Mouse (Mus musculus): ENCODE results near the gene Ccr1. TPM values are rescaled to one million over a fixed set of nuclear protein-coding genes. Genes with fewer than 3 reads are reported as not detected.

The Ccr1 gene
- 1.3 and 1.8 TPM in 2 replicates for polyA plus RNA-seq (2012; rRNA removed)

GRCm38 (mm10) chr9:123968290-123968912 is at the start of gene Ccr1:
TSS of gene Ccr1 (minus strand) at chr9:123968692.
- Histone ChIP-seq H3K36me3 (ENCODE audit: control insufficient read depth, insufficient read depth, low read length) (no peaks in the 10 kb centered on the region), H3K4me3 (ENCODE audit: control insufficient read depth, insufficient read depth, low read length) (no peak within 1 kb of the TSS), H3K4me1 (replicated peaks; ENCODE audit: control insufficient read depth, insufficient read depth, low read length) (no peaks in the 10 kb centered on the region), H3K27ac (ENCODE audit: control insufficient read depth, insufficient read depth, low read length) (no peak within 1 kb of the TSS), H3K27me3 (ENCODE audit: control insufficient read depth, insufficient read depth, low read length) (no peaks in the 10 kb centered on the region)
- DNase-seq: no peak
- TF ChIP-seq POLR2A (IDR thresholded peaks at IDR 0.05; ENCODE audit: control insufficient read depth, extremely low read depth, insufficient read depth, low read length, poor library complexity) (no peak), CTCF (IDR thresholded peaks at IDR 0.05; ENCODE audit: borderline replicate concordance, control insufficient read depth, extremely low read depth, insufficient read depth, low read length, poor library complexity) (no peak)
- 71% methylated on average over 1 of the region's 1 CpGs for WGBS

DNA sequence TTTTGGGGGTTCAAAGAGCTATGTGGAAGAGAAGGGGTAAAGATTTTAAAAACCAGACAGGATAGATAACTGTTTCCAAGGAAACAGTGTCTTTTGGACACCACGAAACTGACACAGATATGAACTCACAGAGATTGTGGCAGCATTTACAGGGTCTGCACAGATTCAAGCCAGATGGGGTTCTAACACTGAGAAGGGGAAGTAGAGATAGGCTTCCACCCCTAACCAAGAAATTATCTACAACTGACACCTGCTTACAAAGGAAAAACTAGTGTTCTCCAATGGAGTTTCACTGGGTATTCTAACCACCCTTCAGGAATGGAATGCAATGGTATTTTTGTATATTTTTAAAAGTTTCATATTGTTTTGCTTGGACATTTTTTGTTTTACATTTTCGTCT is 47.6 kb upstream of the Ccr1 start:
- DNase-seq: no peak
- no peak for TF ChIP-seq CTCF (IDR thresholded peaks at IDR 0.05; ENCODE audit: borderline replicate concordance, control insufficient read depth, extremely low read depth, insufficient read depth, low read length, poor library complexity)
- no peak for TF ChIP-seq POLR2A (IDR thresholded peaks at IDR 0.05; ENCODE audit: control insufficient read depth, extremely low read depth, insufficient read depth, low read length, poor library complexity)
- WGBS: 43% methylated on average over 2 of the region's 2 CpGs

DNA sequence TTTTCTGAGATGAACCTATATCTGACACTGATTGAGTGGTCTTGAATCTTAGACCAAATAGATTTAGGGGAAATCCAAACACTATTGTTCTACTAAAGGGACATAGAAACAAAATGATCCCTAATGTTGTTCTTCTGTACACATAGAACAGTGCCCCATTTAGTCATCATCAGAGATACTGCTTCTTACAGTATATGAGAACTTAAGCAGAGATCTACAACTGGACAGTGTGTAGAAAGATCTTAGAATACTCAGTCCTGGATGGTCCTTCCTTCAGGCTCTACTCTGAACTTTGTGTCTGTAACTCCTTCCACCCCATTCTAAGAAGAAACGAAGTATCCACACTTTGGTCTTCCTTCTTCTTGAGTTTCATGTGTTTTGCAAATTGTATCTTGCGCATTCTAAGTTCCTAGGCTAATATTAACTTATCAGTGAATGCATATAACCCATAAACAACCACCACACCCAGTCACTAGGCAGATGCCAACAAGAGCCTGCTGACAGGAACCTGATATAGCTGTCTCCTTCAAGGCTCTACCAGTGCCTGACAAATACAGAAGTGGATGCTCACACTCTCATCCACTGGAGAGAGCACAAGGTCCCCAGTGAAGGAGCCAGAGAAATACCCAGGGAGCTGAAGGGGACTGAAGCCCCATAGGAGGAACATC is 46.6 kb upstream of the Ccr1 start:
- Histone ChIP-seq H3K4me3 (ENCODE audit: control insufficient read depth, insufficient read depth, low read length) (no peak overlapping the region), H3K4me1 (replicated peaks; ENCODE audit: control insufficient read depth, insufficient read depth, low read length) (no peaks in the 10 kb centered on the region), H3K36me3 (ENCODE audit: control insufficient read depth, insufficient read depth, low read length) (no peaks in the 10 kb centered on the region), H3K27me3 (ENCODE audit: control insufficient read depth, insufficient read depth, low read length) (no peaks in the 10 kb centered on the region), H3K27ac (ENCODE audit: control insufficient read depth, insufficient read depth, low read length) (no peak overlapping the region)
- TF ChIP-seq POLR2A (IDR thresholded peaks at IDR 0.05; ENCODE audit: control insufficient read depth, extremely low read depth, insufficient read depth, low read length, poor library complexity) (no peak), CTCF (IDR thresholded peaks at IDR 0.05; ENCODE audit: borderline replicate concordance, control insufficient read depth, extremely low read depth, insufficient read depth, low read length, poor library complexity) (no peak)
- no peak for DNase-seq
- WGBS: 91% methylated on average over 2 of the region's 2 CpGs

More for the DNA sequence above, 47.6 kb upstream of the Ccr1 start:
- H3K27ac ChIP-seq (ENCODE audit: control insufficient read depth, insufficient read depth, low read length): no peak overlapping the region
- H3K4me1 ChIP-seq (replicated peaks; ENCODE audit: control insufficient read depth, insufficient read depth, low read length): no peaks in the 10 kb centered on the region
- no peaks in the 10 kb centered on the region for H3K36me3 ChIP-seq (ENCODE audit: control insufficient read depth, insufficient read depth, low read length)
- no peak overlapping the region for H3K4me3 ChIP-seq (ENCODE audit: control insufficient read depth, insufficient read depth, low read length)
- no peaks in the 10 kb centered on the region for H3K27me3 ChIP-seq (ENCODE audit: control insufficient read depth, insufficient read depth, low read length)

GRCm38 (mm10) chr9:124013270-124013669 is 44.8 kb upstream of the Ccr1 start:
- no peak overlapping the region for H3K27ac ChIP-seq (ENCODE audit: control insufficient read depth, insufficient read depth, low read length)
- no peak overlapping the region for H3K4me3 ChIP-seq (ENCODE audit: control insufficient read depth, insufficient read depth, low read length)
- no peaks in the 10 kb centered on the region for H3K4me1 ChIP-seq (replicated peaks; ENCODE audit: control insufficient read depth, insufficient read depth, low read length)
- DNase-seq: no peak
- H3K27me3 ChIP-seq (ENCODE audit: control insufficient read depth, insufficient read depth, low read length): no peaks in the 10 kb centered on the region
- H3K36me3 ChIP-seq (ENCODE audit: control insufficient read depth, insufficient read depth, low read length): no peaks in the 10 kb centered on the region
- WGBS: 72% methylated on average over 3 of the region's 3 CpGs
- no peak for TF ChIP-seq POLR2A (IDR thresholded peaks at IDR 0.05; ENCODE audit: control insufficient read depth, extremely low read depth, insufficient read depth, low read length, poor library complexity)
- TF ChIP-seq CTCF (IDR thresholded peaks at IDR 0.05; ENCODE audit: borderline replicate concordance, control insufficient read depth, extremely low read depth, insufficient read depth, low read length, poor library complexity): no peak

DNA sequence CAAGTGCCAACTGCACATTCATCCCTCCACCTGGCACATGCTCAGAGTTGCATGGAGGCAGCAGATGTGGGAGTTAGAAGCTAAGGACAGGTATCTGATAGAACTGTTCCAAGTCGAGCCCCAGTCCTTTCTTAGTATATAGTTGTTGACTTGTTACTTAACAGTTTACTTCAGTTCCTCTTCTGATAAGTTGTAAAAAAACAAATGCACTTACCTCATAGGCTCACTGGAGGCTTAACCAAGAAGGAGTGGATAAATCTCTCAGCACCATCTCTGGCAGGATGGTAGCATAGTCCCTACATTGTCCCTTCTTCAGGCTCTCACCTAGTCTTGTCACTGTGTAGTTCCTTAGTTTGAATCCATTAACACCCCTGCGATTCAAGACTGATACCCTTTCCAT is 44.2 kb upstream of the Ccr1 start:
- no peak overlapping the region for H3K27ac ChIP-seq (ENCODE audit: control insufficient read depth, insufficient read depth, low read length)
- no peak overlapping the region for H3K4me3 ChIP-seq (ENCODE audit: control insufficient read depth, insufficient read depth, low read length)
- H3K4me1 ChIP-seq (replicated peaks; ENCODE audit: control insufficient read depth, insufficient read depth, low read length): no peaks in the 10 kb centered on the region
- no peak for DNase-seq
- TF ChIP-seq POLR2A (IDR thresholded peaks at IDR 0.05; ENCODE audit: control insufficient read depth, extremely low read depth, insufficient read depth, low read length, poor library complexity): no peak
- TF ChIP-seq CTCF (IDR thresholded peaks at IDR 0.05; ENCODE audit: borderline replicate concordance, control insufficient read depth, extremely low read depth, insufficient read depth, low read length, poor library complexity): no peak
- H3K27me3 ChIP-seq (ENCODE audit: control insufficient read depth, insufficient read depth, low read length): no peaks in the 10 kb centered on the region
- H3K36me3 ChIP-seq (ENCODE audit: control insufficient read depth, insufficient read depth, low read length): no peaks in the 10 kb centered on the region
- 75% methylated on average over 2 of the region's 2 CpGs for WGBS

- no peak overlapping the region for H3K27ac ChIP-seq (ENCODE audit: control insufficient read depth, insufficient read depth, low read length)
- WGBS: 83% methylated on average over 2 of the region's 2 CpGs
- H3K4me1 ChIP-seq (replicated peaks; ENCODE audit: control insufficient read depth, insufficient read depth, low read length): no peaks in the 10 kb centered on the region
- no peaks in the 10 kb centered on the region for H3K36me3 ChIP-seq (ENCODE audit: control insufficient read depth, insufficient read depth, low read length)
- no peak for DNase-seq
- H3K4me3 ChIP-seq (ENCODE audit: control insufficient read depth, insufficient read depth, low read length): no peak overlapping the region
- no peaks in the 10 kb centered on the region for H3K27me3 ChIP-seq (ENCODE audit: control insufficient read depth, insufficient read depth, low read length)
- TF ChIP-seq POLR2A (IDR thresholded peaks at IDR 0.05; ENCODE audit: control insufficient read depth, extremely low read depth, insufficient read depth, low read length, poor library complexity) (no peak), CTCF (IDR thresholded peaks at IDR 0.05; ENCODE audit: borderline replicate concordance, control insufficient read depth, extremely low read depth, insufficient read depth, low read length, poor library complexity) (no peak)
Observed at GRCm38 (mm10) chr9:123999784-124000183, 31.3 kb upstream of the Ccr1 start.
